Mouse (Mus musculus) NIH3T3 (cell line): ENCODE results near the gene Olfr766-ps1.
"Not testable (repeated sequence)": the region's sequence is repeated elsewhere in the genome, so short reads cannot be mapped to it uniquely, and the experiment has no call there.

Experiments used
- DNase-seq: peaks from one replicate; pipeline ENCODE4 v3.0.0-alpha.2; 2012; ENCODE audit warnings: low read depth

Olfr766-ps1 gene

DNA sequence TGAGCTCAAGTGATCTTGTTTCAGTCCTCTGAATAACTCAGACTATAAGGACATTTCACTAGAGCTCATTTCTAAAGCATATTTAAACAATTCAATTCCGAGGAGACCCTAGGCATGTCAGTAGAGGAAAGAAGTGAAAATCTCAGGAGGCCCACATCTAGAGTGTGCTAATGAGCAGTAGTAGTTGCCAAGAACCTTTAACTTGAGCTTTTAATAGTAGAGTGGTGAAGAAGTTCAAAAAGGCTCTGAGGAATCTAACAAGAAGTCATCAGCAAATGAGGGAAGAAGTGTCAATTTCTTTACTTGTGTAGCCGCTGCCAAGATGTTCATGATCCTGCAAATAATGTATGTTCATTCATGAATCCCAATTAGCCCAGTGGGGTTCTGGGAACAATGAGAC, at the start of gene Olfr766-ps1:
Gene Olfr766-ps1, minus strand, starts transcription at position 101 of the 400 bp plus-strand sequence.
- DNase-seq = no peak

DNA sequence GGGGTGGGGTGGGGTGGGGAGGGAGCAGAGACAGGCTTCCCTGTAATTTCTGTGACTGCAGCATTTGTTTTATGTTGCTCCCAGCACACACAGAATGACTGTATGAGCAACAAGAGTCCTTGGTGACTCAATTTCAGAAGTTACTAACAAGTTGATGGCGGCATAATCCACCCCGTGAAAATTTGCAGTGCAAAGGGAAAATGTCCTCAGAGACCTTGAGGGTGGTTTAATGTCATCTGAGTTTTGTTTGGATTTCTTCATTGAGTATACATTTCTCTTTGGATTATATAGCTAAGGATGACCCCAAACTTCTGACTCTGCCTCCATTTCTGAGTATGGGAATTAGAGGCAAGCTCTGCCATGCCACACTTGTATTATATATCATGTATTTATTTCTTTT, 49.0 kb upstream of the Olfr766-ps1 start, which contains the start of gene Olfr769:
Gene Olfr769, minus strand, starts transcription at position 101 of the 400 bp plus-strand sequence.
- no peak for DNase-seq

DNA sequence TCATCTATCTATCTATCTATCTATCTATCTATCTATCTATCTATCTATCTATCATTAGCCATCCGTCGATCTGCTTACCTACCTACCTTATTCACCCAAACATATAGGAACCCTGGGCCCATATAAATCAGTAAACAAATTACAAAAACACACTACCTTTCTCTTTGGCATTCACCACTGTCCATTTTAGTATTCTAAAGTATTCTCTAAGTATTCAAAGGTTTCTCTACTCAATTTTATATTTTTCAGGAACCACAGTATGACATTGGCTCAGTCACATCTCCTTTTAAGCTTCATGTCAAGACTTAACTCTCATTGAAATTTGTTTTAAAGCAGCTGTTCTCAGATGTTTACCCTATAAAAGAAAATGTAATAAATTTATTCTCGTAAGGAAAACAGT, 46.4 kb upstream of the Olfr766-ps1 start:
- no peak for DNase-seq

DNA sequence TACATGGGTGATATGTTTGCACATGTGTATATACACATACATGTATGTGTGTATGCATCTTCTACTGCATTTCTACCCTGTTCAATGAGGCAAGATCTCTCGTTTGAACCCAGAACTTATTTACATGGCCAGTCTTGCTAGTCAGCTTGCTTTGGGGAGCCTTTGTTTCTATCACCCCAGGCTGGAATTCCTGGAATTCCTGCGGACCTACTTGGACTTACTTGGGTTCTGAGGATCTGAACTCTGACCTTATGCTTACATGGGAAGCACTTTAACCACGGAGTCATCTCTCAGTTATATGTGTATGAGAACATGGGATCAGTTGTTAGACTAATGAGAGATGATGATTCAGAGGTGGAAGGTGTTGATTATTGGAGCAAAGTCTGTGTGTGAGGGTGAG, 32.5 kb upstream of the Olfr766-ps1 start:
- DNase-seq = peak; percentile 11

DNA sequence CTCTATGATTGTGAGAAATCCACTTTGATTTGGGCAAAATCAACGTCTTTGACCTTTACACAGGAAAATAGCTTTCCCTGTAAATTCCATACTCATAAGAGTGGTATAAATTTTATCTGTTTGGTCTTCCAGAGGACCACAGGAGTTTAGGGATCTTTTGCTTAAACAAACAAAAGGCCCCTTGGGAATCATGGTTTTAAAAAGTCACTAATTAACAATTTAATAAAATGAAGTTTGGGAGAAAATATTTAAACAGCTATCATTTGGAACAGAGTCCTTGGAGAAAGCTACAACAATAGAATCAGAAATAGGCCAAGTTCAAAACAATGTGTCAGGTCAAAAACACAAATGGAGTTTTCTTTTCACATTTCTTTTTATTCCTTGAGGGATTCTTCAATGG, 30.5 kb upstream of the Olfr766-ps1 start, which contains the start of gene Olfr768:
Gene Olfr768, minus strand, starts transcription at position 101 of the 400 bp plus-strand sequence.
- no peak for DNase-seq

DNA sequence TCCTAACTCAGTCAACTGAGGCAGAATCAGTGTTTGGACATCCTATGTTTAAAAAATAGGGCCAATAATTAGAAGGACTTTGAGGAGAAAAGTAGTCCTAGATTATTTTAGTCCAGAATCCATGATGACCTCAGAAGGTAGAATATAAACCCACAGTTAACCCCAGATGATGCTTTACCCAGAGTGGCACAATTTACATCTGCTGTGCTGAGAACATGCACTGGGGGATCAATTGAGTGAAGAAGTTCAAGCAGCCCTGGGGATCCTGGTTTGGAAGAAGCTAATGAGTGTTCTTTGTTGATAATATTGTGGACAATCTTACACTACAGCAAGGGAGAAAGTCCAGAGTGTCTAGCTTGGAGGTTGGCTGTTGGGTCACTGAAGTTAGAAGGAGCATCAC, 14.0 kb upstream of the Olfr766-ps1 start, which contains the start of gene Olfr767:
Gene Olfr767, minus strand, starts transcription at position 101 of the 400 bp plus-strand sequence.
- not testable (repeated sequence) for DNase-seq

DNA sequence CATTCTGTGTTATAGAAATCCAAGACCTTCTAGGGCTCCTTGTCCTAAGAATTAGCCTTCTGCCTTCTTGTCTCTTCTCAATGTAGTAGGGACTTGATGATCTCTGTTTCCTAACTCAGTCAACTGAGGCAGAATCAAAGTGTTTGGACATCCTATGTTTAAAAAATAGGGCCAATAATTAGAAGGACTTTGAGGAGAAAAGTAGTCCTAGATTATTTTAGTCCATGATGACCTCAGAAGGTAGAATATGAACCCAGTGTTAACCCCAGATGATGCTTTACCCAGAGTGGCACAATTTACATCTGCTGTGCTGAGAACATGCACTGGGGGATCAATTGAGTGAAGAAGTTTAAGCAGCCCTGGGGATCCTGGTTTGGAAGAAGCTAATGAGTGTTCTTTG, 18.9 kb downstream of the Olfr766-ps1 start, which contains the start of gene Olfr765:
Gene Olfr765, minus strand, starts transcription at position 101 of the 400 bp plus-strand sequence.
- not testable (repeated sequence) for DNase-seq

DNA sequence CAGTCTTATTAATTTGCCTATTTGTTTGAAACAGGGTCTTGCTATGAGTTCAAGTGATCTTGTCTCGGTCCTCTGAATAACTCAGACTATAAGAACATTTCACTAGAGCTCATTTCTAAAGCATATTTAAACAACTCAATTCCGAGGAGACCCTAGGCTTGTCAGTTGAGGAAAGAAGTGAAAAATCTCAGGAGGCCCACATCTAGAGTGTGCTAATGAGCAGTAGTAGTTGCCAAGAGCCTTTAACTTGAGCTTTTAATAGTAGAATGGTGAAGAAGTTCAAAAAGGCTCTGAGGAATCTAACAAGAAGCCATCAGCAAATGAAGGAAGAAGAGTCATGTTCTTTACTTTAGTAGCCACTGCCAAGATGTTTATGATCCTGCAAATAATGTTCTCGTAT, 29.0 kb downstream of the Olfr766-ps1 start, which contains the start of gene Olfr764-ps1:
Gene Olfr764-ps1, minus strand, starts transcription at position 101 of the 400 bp plus-strand sequence.
- no peak for DNase-seq

DNA sequence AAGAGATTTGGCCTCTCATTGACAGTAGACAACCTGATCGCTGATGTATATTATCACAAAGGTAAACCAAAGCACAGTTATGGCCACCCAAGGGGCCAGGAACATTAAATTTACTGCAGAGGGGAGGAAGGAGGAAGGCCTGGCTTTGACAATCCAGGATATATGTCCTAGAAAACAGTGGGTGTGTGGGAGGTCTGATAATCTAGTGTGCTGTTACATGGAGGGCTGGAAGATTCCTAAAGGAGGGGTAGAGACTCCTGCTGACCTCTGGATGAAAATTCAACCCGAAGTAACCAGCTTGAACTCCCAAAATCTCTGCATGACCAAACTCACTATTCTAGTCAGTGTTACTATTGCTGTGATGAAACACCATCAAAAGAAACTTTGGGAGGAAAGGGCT, 40.4 kb downstream of the Olfr766-ps1 start:
- no peak for DNase-seq

DNA sequence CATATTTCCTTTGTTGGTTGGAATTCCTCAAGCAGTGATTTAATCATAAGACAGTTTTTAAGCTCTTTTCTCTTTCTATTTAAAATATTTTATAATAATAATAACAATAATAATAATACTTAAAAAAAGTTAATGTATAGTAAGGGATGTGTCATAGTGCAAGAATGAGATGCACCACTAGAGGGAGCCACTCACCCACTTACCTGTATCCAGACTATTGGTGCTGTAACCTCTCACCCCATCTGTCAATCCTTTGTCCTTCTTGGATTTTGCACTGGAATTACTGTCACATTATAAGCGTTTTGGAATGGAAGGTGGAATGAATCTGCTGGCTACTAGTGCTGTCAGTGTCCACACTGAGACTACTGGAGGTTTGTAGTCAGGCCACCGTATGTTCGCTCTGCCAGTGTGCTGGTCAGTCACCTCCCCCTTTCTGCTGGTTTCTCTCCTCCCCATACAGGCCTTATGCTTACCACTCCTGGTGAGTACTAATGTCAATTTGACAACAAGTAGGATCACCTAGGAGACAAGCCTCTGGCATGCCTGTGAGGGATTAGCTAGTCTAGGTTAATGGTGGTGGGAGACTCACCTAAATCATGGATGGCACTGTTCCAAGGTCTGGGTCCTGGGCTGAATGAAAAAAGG, 42.6 kb downstream of the Olfr766-ps1 start:
- peak; percentile 77 for DNase-seq

DNA sequence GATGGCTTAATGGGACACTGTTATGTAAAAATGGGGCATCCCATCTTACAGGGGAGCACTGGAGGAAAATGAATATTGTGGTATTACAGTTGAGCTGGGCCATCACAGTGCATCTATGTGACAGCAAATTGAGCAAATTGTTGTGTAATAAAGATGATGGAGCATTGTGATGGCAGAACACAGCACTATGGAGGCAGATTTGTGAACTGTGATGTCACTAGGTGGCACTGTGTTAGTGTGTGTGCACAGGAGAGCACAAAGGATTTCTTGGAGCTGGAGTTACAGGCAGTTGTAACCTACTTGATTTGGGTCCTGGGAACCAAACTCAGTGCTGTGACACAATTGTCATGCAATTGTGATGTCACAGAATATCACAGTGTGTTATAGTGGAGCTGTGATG, 45.5 kb downstream of the Olfr766-ps1 start:
- no peak for DNase-seq

DNA sequence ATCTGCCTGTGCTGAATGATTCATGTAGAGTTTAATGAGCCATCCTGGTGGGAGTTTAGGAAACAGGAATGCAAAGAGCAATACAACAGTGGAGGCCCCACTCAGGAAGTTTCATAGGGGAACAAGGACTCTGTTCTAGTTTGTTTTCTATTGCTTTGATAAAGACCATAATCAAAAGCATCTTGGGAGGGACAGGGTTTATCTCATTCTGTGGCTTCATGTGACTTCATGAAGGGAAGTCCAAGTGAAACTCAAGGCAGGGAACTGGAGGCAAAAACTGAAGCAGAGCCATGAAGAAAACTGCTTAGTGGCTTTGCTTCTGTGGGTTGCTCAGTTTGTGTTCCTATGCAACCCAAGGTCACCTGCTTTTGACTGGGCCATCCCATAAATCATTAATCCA, 54.3 kb downstream of the Olfr766-ps1 start:
- DNase-seq = no peak
